Mouse (Mus musculus) limb, embryonic 14.5 days (tissue): ENCODE measurements around the gene Neurod6. TPM values are rescaled to one million over a fixed set of nuclear protein-coding genes. Genes with fewer than 3 reads are reported as not detected.

Source experiments
- ATAC-seq: fragments of 200-750 bp; cut with Nextera tagmentation; 2 replicates; pipeline ENCODE4 v1.8.0; 2017; ENCODE audit warnings: low read depth, moderate number of reproducible peaks, moderate TSS enrichment; ENCODE audit not compliant: low FRiP score
- DNase-seq: peaks from one replicate; pipeline ENCODE4 v3.0.0-alpha.2; 2015; ENCODE audit warnings: low spot score
- H3K27ac ChIP-seq: fragments of 300-500 bp; sonication (generic); replicated peaks from 2 replicates; pipeline ENCODE4 v1.5.1; 2014; ENCODE audit warnings: low read depth, mild to moderate bottlenecking, low read length, moderate library complexity, mixed read lengths
- H3K27me3 ChIP-seq: fragments of 300-500 bp; sonication (generic); 2 replicates; pipeline ENCODE4 v1.6.1; 2014; ENCODE audit warnings: low read length, mixed read lengths; ENCODE audit not compliant: control insufficient read depth, insufficient read depth
- H3K36me3 ChIP-seq: fragments of 300-500 bp; sonication (generic); 2 replicates; pipeline ENCODE4 v1.6.1; 2014; ENCODE audit warnings: mild to moderate bottlenecking, low read length, moderate library complexity, mixed read lengths; ENCODE audit not compliant: control insufficient read depth, insufficient read depth
- H3K4me1 ChIP-seq: fragments of 300-500 bp; sonication (generic); 2 replicates; pipeline ENCODE4 v1.6.1; 2014; ENCODE audit warnings: antibody characterized with exemption, low read length, mixed read lengths; ENCODE audit not compliant: control insufficient read depth, insufficient read depth
- H3K4me2 ChIP-seq: fragments of 300-500 bp; sonication (generic); replicated peaks from 2 replicates; pipeline ENCODE4 v1.6.1; 2014; ENCODE audit warnings: low read depth, mild to moderate bottlenecking, low read length, moderate library complexity; ENCODE audit not compliant: severe bottlenecking
- H3K4me3 ChIP-seq: fragments of 300-500 bp; sonication (generic); replicated peaks from 2 replicates; pipeline ENCODE4 v1.5.1; 2014; ENCODE audit warnings: low read length
- H3K9ac ChIP-seq: fragments of 300-500 bp; sonication (generic); 2 replicates; pipeline ENCODE4 v1.6.1; 2014; ENCODE audit warnings: mild to moderate bottlenecking, low read depth, low read length, moderate library complexity; ENCODE audit not compliant: severe bottlenecking
- H3K9me3 ChIP-seq: fragments of 300-500 bp; sonication (generic); 2 replicates; pipeline ENCODE4 v1.6.1; 2016; ENCODE audit warnings: low read length; ENCODE audit not compliant: control insufficient read depth
- POLR2A ChIP-seq: fragments of 200-500 bp; IDR thresholded peaks from 2 replicates; pipeline ENCODE4 v1.8.0; 2012; ENCODE audit warnings: inconsistent platforms, mild to moderate bottlenecking, moderate library complexity, borderline replicate concordance; ENCODE audit not compliant: insufficient read depth, insufficient read length; ENCODE audit errors: extremely low read depth
- WGBS: fragments of 180-500 bp; shearing (Covaris S2); extraction: QIAGEN DNeasy Blood & Tissue Kit; methylation state at CpG from one replicate; pipeline ENCODE4 v1.1.7; 2014; 5-methylcytosine and 5-hydroxymethylcytosine counted together
- polyA plus RNA-seq, 2 experiments: library from polyadenylated mRNA; depleted of rRNA in 1 of 2; stranded (reverse) in 1 of 2; unstranded in 1 of 2; fragments of >200 nt; fragmentation: Nextera tagmentation in 1 of 2; extraction: Ambion mirVana in 1 of 2; gene quantifications; 2 replicates each; pipeline versions ENCODE4 v1.2.1 to v1.2.3; 2012 to 2014

Neurod6 gene
- polyA plus RNA-seq, 2 experiments, result 1.3 TPM; not detected in 1

- H3K27me3 ChIP-seq, result no peaks in the 10 kb centered on the region
- H3K9ac ChIP-seq, result no peak overlapping the region
- H3K4me2 ChIP-seq, result no peak overlapping the region
- no peak overlapping the region for H3K27ac ChIP-seq
- no peaks in the 10 kb centered on the region for H3K36me3 ChIP-seq
- peaks cover 24% of the 10 kb centered on the region for H3K4me1 ChIP-seq
- WGBS, result 55% methylated on average over 9 of the region's 9 CpGs
- TF ChIP-seq POLR2A, result no peak
- no peaks in the 10 kb centered on the region for H3K9me3 ChIP-seq
- H3K4me3 ChIP-seq, result no peak overlapping the region
- DNase-seq (no peak), ATAC-seq (no peak)
Measured at GRCm38 (mm10) chr6:55646824-55647560, 34.1 kb downstream of the Neurod6 start.

- Histone ChIP-seq H3K27me3 (no peaks in the 10 kb centered on the region), H3K4me2 (no peak overlapping the region), H3K36me3 (no peaks in the 10 kb centered on the region), H3K4me1 (peaks cover 24% of the 10 kb centered on the region), H3K27ac (no peak overlapping the region), H3K4me3 (no peak overlapping the region), H3K9ac (no peak overlapping the region), H3K9me3 (no peaks in the 10 kb centered on the region)
- no peak for DNase-seq
- ATAC-seq, result no peak
- no peak for TF ChIP-seq POLR2A
- WGBS, result 63% methylated on average over 14 of the region's 14 CpGs
Measured at GRCm38 (mm10) chr6:55646111-55646823, 34.8 kb downstream of the Neurod6 start.

GRCm38 (mm10) chr6:55634662-55635061 lies 46.4 kb downstream of the Neurod6 start:
- no peaks in the 10 kb centered on the region for H3K9me3 ChIP-seq
- no peaks in the 10 kb centered on the region for H3K27me3 ChIP-seq
- no peak overlapping the region for H3K4me2 ChIP-seq
- H3K4me1 ChIP-seq, result no peaks in the 10 kb centered on the region
- ATAC-seq (no peak), DNase-seq (no peak)
- no peak overlapping the region for H3K27ac ChIP-seq
- no peak for TF ChIP-seq POLR2A
- no peak overlapping the region for H3K4me3 ChIP-seq
- H3K36me3 ChIP-seq, result no peaks in the 10 kb centered on the region
- WGBS, result 57% methylated on average over 1 of the region's 1 CpGs
- no peak overlapping the region for H3K9ac ChIP-seq

Other genes starting within 250 kb of the Neurod6 start
- 3.0 and 3.5 TPM in 2 replicates for gene Adcyap1r1, start 229.3 kb downstream of the Neurod6 start, polyA plus RNA-seq (2012; rRNA removed)
- 0.84 and 2.2 TPM in 2 replicates for gene Adcyap1r1, start 229.3 kb downstream of the Neurod6 start, polyA plus RNA-seq (2014; fragmentation: Nextera tagmentation; extraction: Ambion mirVana)
- 0.15 and 0.19 TPM in 2 replicates for gene Itprid1, start 155.6 kb upstream of the Neurod6 start, polyA plus RNA-seq (2012; rRNA removed)
- 0.07 and 0.22 TPM in 2 replicates for gene Itprid1, start 155.6 kb upstream of the Neurod6 start, polyA plus RNA-seq (2014; fragmentation: Nextera tagmentation; extraction: Ambion mirVana)